Mouse (Mus musculus) heart, postnatal 4 days (tissue): ENCODE measurements around the gene Smyd3. TPM values are rescaled to one million over a fixed set of nuclear protein-coding genes. Genes with fewer than 3 reads are reported as not detected.
"Not testable (repeated sequence)": the region's sequence is repeated elsewhere in the genome, so short reads cannot be mapped to it uniquely, and the experiment has no call there.

Source experiments
- DNase-seq: peaks from one replicate; pipeline ENCODE4 v3.0.0; 2021
- total RNA-seq, 2 experiments: library from RNA; stranded (reverse); gene quantifications; 2 replicates each; pipeline ENCODE4 v1.2.3; 2021

The Smyd3 gene
- total RNA-seq, 2 experiments from 2014 or later: 8.0 to 8.4 TPM

- DNase-seq: no peak
Observed at GRCm38 (mm10) chr1:179373911-179374310, 143.9 kb downstream of the Smyd3 start.

- no peak for DNase-seq
Observed at GRCm38 (mm10) chr1:179371191-179371590, 146.7 kb downstream of the Smyd3 start.

GRCm38 (mm10) chr1:179368426-179369010, 149.3 kb downstream of the Smyd3 start:
- no peak for DNase-seq

GRCm38 (mm10) chr1:179361481-179362466, 156.1 kb downstream of the Smyd3 start:
- DNase-seq: no peak

- DNase-seq: no peak
Observed at GRCm38 (mm10) chr1:179357111-179357510, 160.7 kb downstream of the Smyd3 start.

- no peak for DNase-seq
Observed at GRCm38 (mm10) chr1:179354250-179354649, 163.6 kb downstream of the Smyd3 start.

GRCm38 (mm10) chr1:179345318-179345925, 172.4 kb downstream of the Smyd3 start:
- DNase-seq: no peak

GRCm38 (mm10) chr1:179343426-179343825, 174.4 kb downstream of the Smyd3 start:
- DNase-seq: no peak

GRCm38 (mm10) chr1:179341589-179341988, 176.3 kb downstream of the Smyd3 start:
- DNase-seq: no peak

GRCm38 (mm10) chr1:179339066-179339465, 178.8 kb downstream of the Smyd3 start:
- no peak for DNase-seq

- no peak for DNase-seq
Observed at GRCm38 (mm10) chr1:179337529-179337928, 180.3 kb downstream of the Smyd3 start.

- DNase-seq: no peak
Observed at GRCm38 (mm10) chr1:179326965-179327308, 190.9 kb downstream of the Smyd3 start.

GRCm38 (mm10) chr1:179326262-179326964, 191.4 kb downstream of the Smyd3 start:
- no peak for DNase-seq

- DNase-seq: no peak
Observed at GRCm38 (mm10) chr1:179324271-179324670, 193.6 kb downstream of the Smyd3 start.

- DNase-seq: no peak
Observed at GRCm38 (mm10) chr1:179313618-179314017, 204.2 kb downstream of the Smyd3 start.

GRCm38 (mm10) chr1:179309487-179309886, 208.4 kb downstream of the Smyd3 start:
- no peak for DNase-seq

GRCm38 (mm10) chr1:179302446-179303230, 215.2 kb downstream of the Smyd3 start:
- no peak for DNase-seq

- DNase-seq: no peak
Observed at GRCm38 (mm10) chr1:179295626-179296025, 222.2 kb downstream of the Smyd3 start.

- no peak for DNase-seq
Observed at GRCm38 (mm10) chr1:179293772-179294353, 224.0 kb downstream of the Smyd3 start.

- not testable (repeated sequence) for DNase-seq
Observed at GRCm38 (mm10) chr1:179290181-179290580, 227.7 kb downstream of the Smyd3 start.

- no peak for DNase-seq
Observed at GRCm38 (mm10) chr1:179289744-179290143, 228.1 kb downstream of the Smyd3 start.
